Mouse (Mus musculus): ENCODE measurements at regions not wholly inside any gene's neighbourhood (a gene's known extent, or its start where the extent isn't known, plus 50 kb on each side); places are given as distances from the start of the nearest gene placed in this dataset.

DNA sequence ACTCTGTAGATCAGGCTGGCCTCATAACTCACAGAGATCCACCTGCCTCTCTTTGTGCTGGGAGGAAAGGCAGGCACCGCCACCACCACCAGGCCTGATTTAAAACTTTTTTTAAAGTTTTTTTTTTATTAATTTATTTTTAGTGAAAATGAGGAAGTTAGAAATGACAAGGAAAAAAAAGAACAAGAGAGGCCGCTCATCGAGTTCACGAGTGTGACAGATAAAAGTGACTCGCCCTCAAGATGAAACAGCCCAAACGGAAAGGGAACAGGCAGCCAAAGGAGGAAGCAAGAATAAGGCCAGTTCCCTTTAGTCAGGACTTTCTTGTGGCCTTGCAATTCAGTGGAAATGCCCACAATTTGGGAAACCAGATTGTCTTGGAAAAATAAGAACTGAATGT is 163.4 kb upstream of the Jmjd1c start:
- no peak for TF ChIP-seq CTCF (conservative IDR thresholded peaks at IDR 0.05; ENCODE audit: low read length)
- TF ChIP-seq POU5F1 (IDR thresholded peaks at IDR 0.05; ENCODE audit: borderline replicate concordance, low read length): no peak
- TF ChIP-seq NANOG (IDR thresholded peaks at IDR 0.05; ENCODE audit: borderline replicate concordance, low read length): no peak
